Mouse (Mus musculus) stomach, postnatal 0 days (tissue): ENCODE measurements around the gene Leo1.

ENCODE experiments used
- CTCF ChIP-seq: IDR thresholded peaks from 2 replicates; pipeline ENCODE4 v1.5.1; 2016; ENCODE audit warnings: antibody characterized with exemption, low read depth, mild to moderate bottlenecking, moderate library complexity
- EP300 ChIP-seq: optimal IDR thresholded peaks from 2 replicates; pipeline ENCODE3; 2016; ENCODE audit warnings: antibody characterized with exemption

GRCm38 (mm10) chr9:75407803-75408202, 33.5 kb upstream of the Leo1 start:
- TF ChIP-seq CTCF (no peak), EP300 (no peak)
